Mouse (Mus musculus): ENCODE measurements around the gene Tnk2.

GRCm38 (mm10) chr16:32685405-32685804 is 41.7 kb downstream of the Tnk2 start:
- no peak for TF ChIP-seq CTCF (IDR thresholded peaks at IDR 0.05; ENCODE audit: low read depth)
- TF ChIP-seq EP300 (IDR thresholded peaks at IDR 0.05; ENCODE audit: low read depth), result no peak

Measured in liver, embryonic 14.5 days (tissue).